Mouse (Mus musculus) embryonic facial prominence, embryonic 13.5 days (tissue): ENCODE results near the gene Frmpd4. TPM values are rescaled to one million over a fixed set of nuclear protein-coding genes. Genes with fewer than 3 reads are reported as not detected.

ENCODE experiments used
- ATAC-seq: fragments of 200-750 bp; cut with Nextera tagmentation; 2 replicates; pipeline ENCODE4 v1.8.0; 2017; ENCODE audit warnings: low read depth; ENCODE audit not compliant: insufficient number of reproducible peaks, insufficient read depth, low FRiP score, low TSS enrichment
- H3K27ac ChIP-seq: fragments of 300-500 bp; sonication (generic); 2 replicates; pipeline ENCODE4 v1.5.1; 2015; ENCODE audit warnings: moderate library complexity, mild to moderate bottlenecking, inconsistent platforms
- H3K27me3 ChIP-seq: fragments of 300-500 bp; sonication (generic); 2 replicates; pipeline ENCODE4 v1.6.1; 2015; ENCODE audit warnings: mild to moderate bottlenecking, inconsistent platforms
- H3K36me3 ChIP-seq: fragments of 300-500 bp; sonication (generic); 2 replicates; pipeline ENCODE4 v1.6.1; 2015; ENCODE audit warnings: mild to moderate bottlenecking, inconsistent platforms
- H3K4me1 ChIP-seq: fragments of 300-500 bp; sonication (generic); 2 replicates; pipeline ENCODE4 v1.6.1; 2015; ENCODE audit warnings: inconsistent platforms
- H3K4me2 ChIP-seq: fragments of 300-500 bp; sonication (generic); 2 replicates; pipeline ENCODE4 v1.6.1; 2015; ENCODE audit warnings: moderate library complexity, mild to moderate bottlenecking, inconsistent platforms
- H3K4me3 ChIP-seq: fragments of 300-500 bp; sonication (generic); 2 replicates; pipeline ENCODE4 v1.5.1; 2015; ENCODE audit warnings: mild to moderate bottlenecking, inconsistent platforms
- H3K9ac ChIP-seq: fragments of 300-500 bp; sonication (generic); 2 replicates; pipeline ENCODE4 v1.6.1; 2015; ENCODE audit warnings: mild to moderate bottlenecking, inconsistent platforms
- H3K9me3 ChIP-seq: fragments of 300-500 bp; sonication (generic); 2 replicates; pipeline ENCODE4 v1.6.1; 2016; ENCODE audit warnings: inconsistent platforms
- WGBS: fragments of 180-500 bp; shearing (Covaris S2); methylation state at CpG from one replicate; pipeline ENCODE4 v1.1.7; 2015; ENCODE audit warnings: mixed read lengths; 5-methylcytosine and 5-hydroxymethylcytosine counted together
- polyA plus RNA-seq: library from polyadenylated mRNA; unstranded; fragments of >200 nt; fragmentation: Nextera tagmentation; extraction: Ambion mirVana; gene quantifications from 2 replicates; pipeline ENCODE4 v1.2.1, GENCODE M21; 2015

Gene Frmpd4
- polyA plus RNA-seq, 1 experiment from 2014 or later, result 0.28 TPM

GRCm38 (mm10) chrX:168349320-168350225, 227.5 kb downstream of the Frmpd4 start:
- Histone ChIP-seq H3K27ac (no peak overlapping the region), H3K27me3 (peaks cover 24% of the 10 kb centered on the region), H3K9me3 (no peaks in the 10 kb centered on the region), H3K9ac (no peak overlapping the region), H3K4me2 (no peak overlapping the region), H3K4me1 (no peaks in the 10 kb centered on the region), H3K36me3 (no peaks in the 10 kb centered on the region), H3K4me3 (no peak overlapping the region)
- no peak for ATAC-seq
- WGBS, result 72% methylated on average over 5 of the region's 5 CpGs

- no peaks in the 10 kb centered on the region for H3K9me3 ChIP-seq
Observed at GRCm38 (mm10) chrX:168338212-168338611, 238.8 kb downstream of the Frmpd4 start.

GRCm38 (mm10) chrX:168325161-168325560, 251.9 kb downstream of the Frmpd4 start:
- ATAC-seq, result no peak
- Histone ChIP-seq H3K9ac (no peak overlapping the region), H3K4me3 (no peak overlapping the region), H3K4me1 (no peaks in the 10 kb centered on the region), H3K27me3 (peaks cover 14% of the 10 kb centered on the region; the same call in 1 of the 2 replicates), H3K9me3 (no peaks in the 10 kb centered on the region), H3K36me3 (no peaks in the 10 kb centered on the region), H3K27ac (no peak overlapping the region), H3K4me2 (no peak overlapping the region)
- 82% methylated on average over 3 of the region's 3 CpGs for WGBS

More at GRCm38 (mm10) chrX:168338212-168338611, 238.8 kb downstream of the Frmpd4 start:
- Histone ChIP-seq H3K36me3 (no peaks in the 10 kb centered on the region), H3K27ac (no peak overlapping the region), H3K4me2 (no peak overlapping the region), H3K9ac (no peak overlapping the region), H3K27me3 (peaks cover 16% of the 10 kb centered on the region), H3K4me1 (no peaks in the 10 kb centered on the region), H3K4me3 (no peak overlapping the region)
- ATAC-seq, result no peak

- H3K27ac ChIP-seq, result no peak overlapping the region
- H3K4me1 ChIP-seq, result no peaks in the 10 kb centered on the region
- H3K36me3 ChIP-seq, result no peaks in the 10 kb centered on the region
- no peaks in the 10 kb centered on the region for H3K9me3 ChIP-seq
- H3K4me2 ChIP-seq, result no peak overlapping the region
- WGBS, result 81% methylated on average over 1 of the region's 1 CpGs
- ATAC-seq, result no peak
- H3K9ac ChIP-seq, result no peak overlapping the region
- no peak overlapping the region for H3K4me3 ChIP-seq
- peaks cover 24% of the 10 kb centered on the region for H3K27me3 ChIP-seq
Observed at GRCm38 (mm10) chrX:168312158-168312557, 264.9 kb downstream of the Frmpd4 start.

GRCm38 (mm10) chrX:168310143-168310542, 266.9 kb downstream of the Frmpd4 start:
- no peaks in the 10 kb centered on the region for H3K4me1 ChIP-seq
- no peaks in the 10 kb centered on the region for H3K36me3 ChIP-seq
- no peak overlapping the region for H3K4me2 ChIP-seq
- H3K4me3 ChIP-seq, result no peak overlapping the region
- no peak for ATAC-seq
- no peak overlapping the region for H3K9ac ChIP-seq
- no peaks in the 10 kb centered on the region for H3K9me3 ChIP-seq
- 13% methylated on average over 1 of the region's 1 CpGs for WGBS
- no peak overlapping the region for H3K27ac ChIP-seq
- H3K27me3 ChIP-seq, result peaks cover 26% of the 10 kb centered on the region

- Histone ChIP-seq H3K27me3 (peaks cover 28% of the 10 kb centered on the region), H3K4me1 (no peaks in the 10 kb centered on the region), H3K4me3 (no peak overlapping the region), H3K9ac (no peak overlapping the region), H3K4me2 (no peak overlapping the region), H3K9me3 (no peaks in the 10 kb centered on the region), H3K36me3 (no peaks in the 10 kb centered on the region), H3K27ac (no peak overlapping the region)
- ATAC-seq, result no peak
- WGBS, result 92% methylated on average over 3 of the region's 3 CpGs
Observed at GRCm38 (mm10) chrX:168292506-168292905, 284.5 kb downstream of the Frmpd4 start.

- H3K27ac ChIP-seq, result no peak overlapping the region
- peaks cover 34% of the 10 kb centered on the region for H3K27me3 ChIP-seq
- no peaks in the 10 kb centered on the region for H3K36me3 ChIP-seq
- H3K4me1 ChIP-seq, result no peaks in the 10 kb centered on the region
- H3K4me3 ChIP-seq, result no peak overlapping the region
- H3K4me2 ChIP-seq, result no peak overlapping the region
- no peak for ATAC-seq
- H3K9me3 ChIP-seq, result no peaks in the 10 kb centered on the region
- WGBS, result 73% methylated on average over 3 of the region's 3 CpGs
- H3K9ac ChIP-seq, result no peak overlapping the region
Observed at GRCm38 (mm10) chrX:168207034-168207433, 370.0 kb downstream of the Frmpd4 start.

- no peak overlapping the region for H3K27ac ChIP-seq
- no peak overlapping the region for H3K9ac ChIP-seq
- no peaks in the 10 kb centered on the region for H3K36me3 ChIP-seq
- no peak overlapping the region for H3K4me2 ChIP-seq
- H3K9me3 ChIP-seq, result no peaks in the 10 kb centered on the region
- no peak for ATAC-seq
- H3K4me1 ChIP-seq, result no peaks in the 10 kb centered on the region
- peaks cover 4% of the 10 kb centered on the region; the same call in 1 of the 2 replicates for H3K27me3 ChIP-seq
- WGBS, result 22% methylated on average over 1 of the region's 1 CpGs
- H3K4me3 ChIP-seq, result no peak overlapping the region
Observed at GRCm38 (mm10) chrX:168191944-168192343, 385.1 kb downstream of the Frmpd4 start.

- no peaks in the 10 kb centered on the region for H3K4me1 ChIP-seq
- WGBS, result 81% methylated on average over 8 of the region's 8 CpGs
- H3K4me2 ChIP-seq, result no peak overlapping the region
- H3K4me3 ChIP-seq, result no peak overlapping the region
- ATAC-seq, result no peak
- peaks cover 4% of the 10 kb centered on the region; the same call in 1 of the 2 replicates for H3K27me3 ChIP-seq
- no peaks in the 10 kb centered on the region for H3K9me3 ChIP-seq
- no peaks in the 10 kb centered on the region for H3K36me3 ChIP-seq
- no peak overlapping the region for H3K9ac ChIP-seq
- H3K27ac ChIP-seq, result no peak overlapping the region
Observed at GRCm38 (mm10) chrX:168189563-168189962, 387.5 kb downstream of the Frmpd4 start.

- H3K27ac ChIP-seq, result no peak overlapping the region
- H3K9ac ChIP-seq, result no peak overlapping the region
- no peak overlapping the region for H3K4me2 ChIP-seq
- H3K9me3 ChIP-seq, result no peaks in the 10 kb centered on the region
- no peak overlapping the region for H3K4me3 ChIP-seq
- peaks cover 22% of the 10 kb centered on the region for H3K27me3 ChIP-seq
- H3K4me1 ChIP-seq, result no peaks in the 10 kb centered on the region
- ATAC-seq, result no peak
- H3K36me3 ChIP-seq, result no peaks in the 10 kb centered on the region
Observed at GRCm38 (mm10) chrX:168163001-168163400, 414.0 kb downstream of the Frmpd4 start.

- no peaks in the 10 kb centered on the region for H3K9me3 ChIP-seq
- H3K4me1 ChIP-seq, result no peaks in the 10 kb centered on the region
- H3K27me3 ChIP-seq, result peaks cover 10% of the 10 kb centered on the region
- H3K4me3 ChIP-seq, result no peak overlapping the region
- 70% methylated on average over 3 of the region's 3 CpGs for WGBS
- no peak overlapping the region for H3K27ac ChIP-seq
- no peaks in the 10 kb centered on the region for H3K36me3 ChIP-seq
- H3K9ac ChIP-seq, result no peak overlapping the region
- no peak overlapping the region for H3K4me2 ChIP-seq
- ATAC-seq, result no peak
Observed at GRCm38 (mm10) chrX:168158866-168159265, 418.2 kb downstream of the Frmpd4 start.

- Histone ChIP-seq H3K4me3 (no peak overlapping the region), H3K27me3 (peaks cover 58% of the 10 kb centered on the region), H3K36me3 (no peaks in the 10 kb centered on the region), H3K9me3 (no peaks in the 10 kb centered on the region), H3K4me1 (no peaks in the 10 kb centered on the region), H3K27ac (no peak overlapping the region), H3K9ac (no peak overlapping the region), H3K4me2 (no peak overlapping the region)
- ATAC-seq, result no peak
Observed at GRCm38 (mm10) chrX:168141051-168141450, 436.0 kb downstream of the Frmpd4 start.
